Mouse (Mus musculus): Measurements from ENCODE around the gene Acot7. TPM values are rescaled to one million over a fixed set of nuclear protein-coding genes. Genes with fewer than 3 reads are reported as not detected.

The Acot7 gene
- polyA plus RNA-seq, 1 experiment from 2014 or later, result 72.4 TPM

DNA sequence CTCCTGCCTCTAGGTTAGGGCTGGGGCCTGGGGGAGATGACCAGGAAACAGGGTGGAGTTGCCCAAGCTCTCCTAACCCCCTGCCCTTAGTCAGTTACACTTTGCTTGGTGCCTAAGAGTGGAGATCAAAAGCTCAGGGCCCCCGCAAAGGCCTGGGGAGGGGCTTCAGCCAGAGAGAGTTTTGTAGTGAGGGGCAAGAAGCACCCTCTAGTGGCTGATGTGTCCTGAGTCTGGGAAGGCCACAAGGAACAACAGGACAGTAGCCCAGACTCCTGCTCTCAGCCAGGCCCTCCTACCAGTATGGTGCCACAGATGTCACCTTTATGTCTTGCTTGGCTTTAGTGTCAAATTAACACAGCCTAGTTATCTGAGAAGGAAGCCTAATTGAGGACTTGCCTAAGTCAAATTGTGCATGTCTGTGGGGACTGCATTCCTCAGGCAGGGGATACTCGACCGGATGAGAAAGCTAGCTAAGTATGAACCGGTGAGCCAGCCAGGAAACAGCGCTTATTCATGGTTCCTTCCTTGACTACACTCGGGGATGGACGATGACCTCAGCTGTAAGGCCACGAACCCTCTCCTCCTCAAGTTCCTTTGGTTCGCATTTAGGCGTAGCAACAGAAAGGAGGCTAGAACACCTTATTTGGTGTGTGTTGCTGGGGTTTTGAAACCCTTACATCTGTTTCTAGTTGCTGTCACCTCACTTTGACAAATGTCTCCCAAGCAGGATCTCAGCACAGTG is 116.4 kb downstream of the Acot7 start:
- peaks cover 27% of the 10 kb centered on the region for H3K4me1 ChIP-seq (ENCODE audit: control insufficient read depth, insufficient read depth, low read length)
- no peak for ATAC-seq (ENCODE audit: insufficient number of reproducible peaks, insufficient read depth, low FRiP score, low read depth)
- H3K27me3 ChIP-seq (ENCODE audit: control insufficient read depth, insufficient read depth, low read length), result peaks cover 22% of the 10 kb centered on the region
- 52% methylated on average over 10 of the region's 10 CpGs for WGBS
- no peak overlapping the region for H3K9ac ChIP-seq (replicated peaks; ENCODE audit: low read depth, low read length)
- H3K4me3 ChIP-seq (ENCODE audit: low read depth, low read length), result no peak overlapping the region
- no peak overlapping the region for H3K4me2 ChIP-seq (replicated peaks; ENCODE audit: low read depth, low read length)
- no peaks in the 10 kb centered on the region for H3K9me3 ChIP-seq (ENCODE audit: control insufficient read depth, low read depth, low read length)
- H3K27ac ChIP-seq (ENCODE audit: low read length), result no peak overlapping the region
- H3K36me3 ChIP-seq (ENCODE audit: control insufficient read depth, insufficient read depth, low read length), result no peaks in the 10 kb centered on the region

DNA sequence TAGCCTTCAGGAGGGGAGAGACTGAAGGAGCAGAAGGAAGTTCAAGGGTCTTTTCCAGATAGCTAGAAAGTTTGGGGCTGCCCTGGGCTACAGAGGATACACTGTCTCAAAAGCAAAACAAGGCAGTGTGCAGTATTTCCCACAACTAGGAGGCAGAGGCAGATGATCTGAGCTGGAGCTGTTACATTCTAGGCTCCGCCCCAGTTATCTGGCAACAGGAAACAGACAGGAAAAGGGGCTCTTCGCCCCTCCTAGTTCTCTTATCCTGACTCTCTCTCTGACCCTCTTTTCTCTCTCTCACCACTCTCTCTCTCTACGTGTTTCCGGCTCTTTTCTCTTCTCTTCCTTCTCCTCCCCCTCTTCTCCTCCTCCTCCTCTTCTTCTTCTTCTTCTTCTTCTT is 118.0 kb downstream of the Acot7 start:
- Histone ChIP-seq H3K4me3 (ENCODE audit: low read depth, low read length) (no peak overlapping the region), H3K36me3 (ENCODE audit: control insufficient read depth, insufficient read depth, low read length) (peaks cover 4% of the 10 kb centered on the region; the same call in 1 of the 2 replicates), H3K4me2 (replicated peaks; ENCODE audit: low read depth, low read length) (no peak overlapping the region), H3K27me3 (ENCODE audit: control insufficient read depth, insufficient read depth, low read length) (peaks cover 9% of the 10 kb centered on the region; the same call in 1 of the 2 replicates), H3K9me3 (ENCODE audit: control insufficient read depth, low read depth, low read length) (no peaks in the 10 kb centered on the region), H3K27ac (ENCODE audit: low read length) (peak overlapping the region; percentile 52; the same call in 1 of the 2 replicates), H3K9ac (replicated peaks; ENCODE audit: low read depth, low read length) (no peak overlapping the region), H3K4me1 (ENCODE audit: control insufficient read depth, insufficient read depth, low read length) (peaks cover 21% of the 10 kb centered on the region)
- WGBS, result 35% methylated on average over 4 of the region's 4 CpGs
- ATAC-seq (ENCODE audit: insufficient number of reproducible peaks, insufficient read depth, low FRiP score, low read depth), result no peak

- Histone ChIP-seq H3K9me3 (ENCODE audit: control insufficient read depth, low read depth, low read length) (no peaks in the 10 kb centered on the region), H3K27me3 (ENCODE audit: control insufficient read depth, insufficient read depth, low read length) (peaks cover 4% of the 10 kb centered on the region; the same call in 1 of the 2 replicates), H3K27ac (ENCODE audit: low read length) (no peak overlapping the region; the same call in 1 of the 2 replicates), H3K36me3 (ENCODE audit: control insufficient read depth, insufficient read depth, low read length) (peaks cover 9% of the 10 kb centered on the region; the same call in 1 of the 2 replicates), H3K4me1 (ENCODE audit: control insufficient read depth, insufficient read depth, low read length) (peaks cover 21% of the 10 kb centered on the region), H3K4me2 (replicated peaks; ENCODE audit: low read depth, low read length) (peak overlapping the region; percentile 47), H3K4me3 (ENCODE audit: low read depth, low read length) (peak overlapping the region; percentile 71), H3K9ac (replicated peaks; ENCODE audit: low read depth, low read length) (no peak overlapping the region; the same call in 1 of the 2 replicates)
- 9% methylated on average over 8 of the region's 8 CpGs for WGBS
- ATAC-seq (ENCODE audit: insufficient number of reproducible peaks, insufficient read depth, low FRiP score, low read depth), result no peak
Observed at GRCm38 (mm10) chr4:152296371-152296770, 118.4 kb downstream of the Acot7 start.

DNA sequence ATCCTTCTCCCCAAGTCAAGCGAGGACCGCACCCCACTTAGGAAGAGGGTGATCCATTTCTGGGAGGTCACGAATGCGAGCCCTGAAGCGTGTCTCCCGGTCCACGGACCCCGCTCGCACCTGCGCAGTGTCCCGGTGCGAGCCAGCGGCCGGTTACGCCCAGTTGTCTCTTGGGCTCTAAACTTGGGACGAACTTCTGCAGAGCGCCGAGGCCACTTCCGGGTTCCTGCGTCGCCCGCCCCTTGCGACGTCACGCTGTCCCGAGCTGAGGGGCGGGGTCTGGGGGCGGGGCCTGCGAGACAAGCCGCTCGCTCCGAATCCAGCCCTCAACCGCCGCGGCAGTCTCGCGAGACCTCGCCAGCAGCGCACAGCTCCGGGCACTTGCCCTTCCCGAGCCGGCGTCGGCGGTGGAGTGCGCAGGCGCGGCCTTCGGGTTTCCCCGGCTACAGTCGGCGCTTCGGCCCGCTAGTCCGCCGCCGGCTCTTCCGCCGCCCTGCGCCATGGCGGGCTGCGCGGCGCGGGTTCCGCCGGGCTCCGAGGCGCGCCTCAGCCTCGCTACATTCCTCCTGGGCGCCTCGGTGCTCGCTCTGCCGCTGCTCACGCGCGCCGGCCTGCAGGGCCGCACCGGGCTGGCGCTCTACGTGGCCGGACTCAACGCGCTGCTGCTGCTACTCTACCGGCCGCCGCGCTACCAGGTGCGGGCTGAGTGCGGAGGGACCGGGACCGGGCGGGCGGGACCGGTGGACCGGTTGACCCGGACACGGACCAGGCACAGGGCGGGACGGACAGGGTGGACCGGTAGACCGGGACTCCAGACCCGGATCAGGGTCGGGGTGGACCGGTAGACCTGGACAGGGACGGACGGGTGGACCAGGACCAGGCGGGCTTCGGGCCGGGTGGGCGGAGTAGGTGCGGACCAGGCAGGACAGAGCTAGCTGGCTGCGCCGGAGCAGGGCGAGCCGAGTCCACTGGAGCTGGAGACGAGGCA is 119.2 kb downstream of the Acot7 start, which contains the start of gene Icmt:
Icmt (plus strand) TSS at position 354 of the 988 bp plus-strand sequence.
- H3K9ac ChIP-seq (replicated peaks; ENCODE audit: low read depth, low read length), result peak within 1 kb of the TSS; percentile 89
- peak within 1 kb of the TSS; percentile 66; the same call in 1 of the 2 replicates for H3K27ac ChIP-seq (ENCODE audit: low read length)
- H3K4me2 ChIP-seq (replicated peaks; ENCODE audit: low read depth, low read length), result peak within 1 kb of the TSS; percentile 96
- no peaks in the 10 kb centered on the region for H3K27me3 ChIP-seq (ENCODE audit: control insufficient read depth, insufficient read depth, low read length)
- under 1% methylated on average over 118 of the region's 119 CpGs for WGBS
- H3K36me3 ChIP-seq (ENCODE audit: control insufficient read depth, insufficient read depth, low read length), result peaks cover 16% of the 10 kb centered on the region; the same call in 1 of the 2 replicates
- H3K9me3 ChIP-seq (ENCODE audit: control insufficient read depth, low read depth, low read length), result no peaks in the 10 kb centered on the region
- peaks cover 19% of the 10 kb centered on the region for H3K4me1 ChIP-seq (ENCODE audit: control insufficient read depth, insufficient read depth, low read length)
- peak; percentile 95 for ATAC-seq (ENCODE audit: insufficient number of reproducible peaks, insufficient read depth, low FRiP score, low read depth)
- peak within 1 kb of the TSS; percentile 71 for H3K4me3 ChIP-seq (ENCODE audit: low read depth, low read length)

DNA sequence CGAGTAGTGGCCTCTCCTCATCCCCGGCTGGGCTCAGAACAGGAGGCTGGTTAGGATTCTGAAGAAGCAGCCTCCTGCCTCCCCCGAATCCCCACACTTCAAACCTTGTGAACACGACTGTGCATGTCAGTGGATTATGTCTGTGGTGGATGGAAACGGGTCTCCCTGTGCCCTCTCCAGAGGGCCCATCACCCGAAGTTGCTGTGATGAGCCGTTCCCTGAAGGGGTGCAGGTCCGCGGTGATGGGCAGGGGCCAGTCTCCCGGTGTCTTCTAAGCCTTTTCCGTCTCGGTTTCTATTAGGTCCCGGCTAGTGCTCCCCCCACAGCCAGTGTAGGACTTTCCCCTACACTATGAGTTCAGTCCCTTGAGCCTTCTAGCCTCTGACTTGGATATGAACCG is 120.9 kb downstream of the Acot7 start:
- WGBS, result 84% methylated on average over 14 of the region's 14 CpGs
- Histone ChIP-seq H3K9me3 (ENCODE audit: control insufficient read depth, low read depth, low read length) (no peaks in the 10 kb centered on the region), H3K4me2 (replicated peaks; ENCODE audit: low read depth, low read length) (no peak overlapping the region), H3K4me1 (ENCODE audit: control insufficient read depth, insufficient read depth, low read length) (peaks cover 12% of the 10 kb centered on the region), H3K27ac (ENCODE audit: low read length) (no peak overlapping the region), H3K36me3 (ENCODE audit: control insufficient read depth, insufficient read depth, low read length) (peaks cover 28% of the 10 kb centered on the region), H3K4me3 (ENCODE audit: low read depth, low read length) (no peak overlapping the region), H3K27me3 (ENCODE audit: control insufficient read depth, insufficient read depth, low read length) (no peaks in the 10 kb centered on the region), H3K9ac (replicated peaks; ENCODE audit: low read depth, low read length) (0 out of 2 replicates have a peak overlapping the region, but pooled peaks have one; percentile 89)
- no peak for ATAC-seq (ENCODE audit: insufficient number of reproducible peaks, insufficient read depth, low FRiP score, low read depth)

GRCm38 (mm10) chr4:152300375-152300774 is 122.4 kb downstream of the Acot7 start:
- H3K27ac ChIP-seq (ENCODE audit: low read length), result no peak overlapping the region
- H3K4me2 ChIP-seq (replicated peaks; ENCODE audit: low read depth, low read length), result no peak overlapping the region
- H3K9me3 ChIP-seq (ENCODE audit: control insufficient read depth, low read depth, low read length), result no peaks in the 10 kb centered on the region
- peaks cover 12% of the 10 kb centered on the region for H3K4me1 ChIP-seq (ENCODE audit: control insufficient read depth, insufficient read depth, low read length)
- no peak for ATAC-seq (ENCODE audit: insufficient number of reproducible peaks, insufficient read depth, low FRiP score, low read depth)
- no peak overlapping the region for H3K9ac ChIP-seq (replicated peaks; ENCODE audit: low read depth, low read length)
- H3K27me3 ChIP-seq (ENCODE audit: control insufficient read depth, insufficient read depth, low read length), result no peaks in the 10 kb centered on the region
- peaks cover 28% of the 10 kb centered on the region for H3K36me3 ChIP-seq (ENCODE audit: control insufficient read depth, insufficient read depth, low read length)
- 93% methylated on average over 8 of the region's 8 CpGs for WGBS
- H3K4me3 ChIP-seq (ENCODE audit: low read depth, low read length), result no peak overlapping the region

DNA sequence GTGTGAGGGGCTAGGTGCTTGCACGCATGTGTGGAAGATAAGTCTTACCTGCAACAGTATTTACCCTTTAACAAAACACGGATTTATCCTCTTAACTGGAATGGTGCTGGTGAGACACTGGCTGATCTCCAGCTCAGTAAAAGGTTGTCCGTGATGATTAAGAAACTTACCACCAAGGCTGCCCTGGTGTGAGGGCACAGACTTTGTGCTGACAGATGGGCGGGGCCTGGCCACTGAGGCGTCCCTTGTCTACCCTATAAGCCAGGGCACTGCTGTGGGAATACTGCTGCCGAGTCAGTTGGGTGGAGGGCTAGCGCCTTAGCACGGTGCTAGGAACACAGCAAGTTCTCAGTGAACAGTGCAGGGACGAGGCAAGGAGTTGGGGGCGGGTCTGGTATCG is 124.1 kb downstream of the Acot7 start:
- Histone ChIP-seq H3K4me2 (replicated peaks; ENCODE audit: low read depth, low read length) (no peak overlapping the region), H3K36me3 (ENCODE audit: control insufficient read depth, insufficient read depth, low read length) (peaks cover 28% of the 10 kb centered on the region), H3K27me3 (ENCODE audit: control insufficient read depth, insufficient read depth, low read length) (no peaks in the 10 kb centered on the region), H3K9me3 (ENCODE audit: control insufficient read depth, low read depth, low read length) (no peaks in the 10 kb centered on the region), H3K9ac (replicated peaks; ENCODE audit: low read depth, low read length) (no peak overlapping the region), H3K4me3 (ENCODE audit: low read depth, low read length) (no peak overlapping the region), H3K27ac (ENCODE audit: low read length) (no peak overlapping the region), H3K4me1 (ENCODE audit: control insufficient read depth, insufficient read depth, low read length) (peaks cover 7% of the 10 kb centered on the region)
- ATAC-seq (ENCODE audit: insufficient number of reproducible peaks, insufficient read depth, low FRiP score, low read depth), result no peak
- WGBS, result 77% methylated on average over 11 of the region's 11 CpGs

GRCm38 (mm10) chr4:152303172-152303571 is 125.2 kb downstream of the Acot7 start:
- Histone ChIP-seq H3K4me1 (ENCODE audit: control insufficient read depth, insufficient read depth, low read length) (peaks cover 4% of the 10 kb centered on the region), H3K9ac (replicated peaks; ENCODE audit: low read depth, low read length) (no peak overlapping the region), H3K4me3 (ENCODE audit: low read depth, low read length) (no peak overlapping the region), H3K36me3 (ENCODE audit: control insufficient read depth, insufficient read depth, low read length) (peaks cover 28% of the 10 kb centered on the region), H3K27ac (ENCODE audit: low read length) (no peak overlapping the region), H3K4me2 (replicated peaks; ENCODE audit: low read depth, low read length) (no peak overlapping the region), H3K27me3 (ENCODE audit: control insufficient read depth, insufficient read depth, low read length) (no peaks in the 10 kb centered on the region), H3K9me3 (ENCODE audit: control insufficient read depth, low read depth, low read length) (no peaks in the 10 kb centered on the region)
- no peak for ATAC-seq (ENCODE audit: insufficient number of reproducible peaks, insufficient read depth, low FRiP score, low read depth)
- WGBS, result 85% methylated on average over 10 of the region's 10 CpGs

Data from stomach, embryonic 14.5 days (tissue).